Mouse (Mus musculus) adrenal gland, postnatal 36 days (tissue): Measurements from ENCODE around the gene Lamc2. TPM values are rescaled to one million over a fixed set of nuclear protein-coding genes. Genes with fewer than 3 reads are reported as not detected.
A peak's percentile ranks its signal among the peaks of the same experiment; 100 is the strongest.

ENCODE experiments used
- DNase-seq, 2 experiments: peaks; one replicate each; pipeline ENCODE4 v3.0.0; 2021; ENCODE audit warnings: mixed read lengths in 1 of 2
- total RNA-seq, 2 experiments: library from RNA; stranded (reverse); gene quantifications; 2 replicates each; pipeline ENCODE4 v1.2.3; 2021

Gene Lamc2
- total RNA-seq, 2 experiments from 2014 or later = 1.0 to 2.8 TPM

GRCm38 (mm10) chr1:153180160-153180559 is 6.1 kb downstream of the Lamc2 start:
- DNase-seq = no peak

GRCm38 (mm10) chr1:153174801-153175200 is 11.4 kb downstream of the Lamc2 start:
- DNase-seq = peak; percentile 91 to 93

GRCm38 (mm10) chr1:153173276-153173675 is 13.0 kb downstream of the Lamc2 start:
- peak; percentile 89 for DNase-seq

DNA sequence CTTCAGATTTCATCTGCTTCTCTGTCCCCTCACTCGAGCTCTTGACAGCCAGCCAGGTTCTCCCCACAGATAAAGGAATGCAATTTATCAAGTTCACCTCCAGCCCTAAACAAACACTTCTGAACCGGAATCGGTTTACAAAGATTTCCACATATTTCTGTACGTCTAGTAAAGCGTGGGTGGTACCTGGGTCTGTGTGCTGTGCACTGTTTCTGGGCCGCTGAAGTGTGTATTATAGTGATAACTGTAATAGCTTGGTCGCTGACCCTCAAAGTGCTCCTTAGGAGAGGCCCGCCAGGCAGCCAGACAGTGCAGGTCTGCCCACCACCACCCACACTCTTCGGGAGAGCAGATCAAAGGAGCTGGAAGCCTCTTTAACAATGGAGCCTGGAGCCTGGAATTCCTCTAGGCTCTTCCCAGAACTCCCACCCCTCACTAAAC is 13.9 kb downstream of the Lamc2 start:
- peak in 1 of 2 experiments; percentile 40 for DNase-seq

DNA sequence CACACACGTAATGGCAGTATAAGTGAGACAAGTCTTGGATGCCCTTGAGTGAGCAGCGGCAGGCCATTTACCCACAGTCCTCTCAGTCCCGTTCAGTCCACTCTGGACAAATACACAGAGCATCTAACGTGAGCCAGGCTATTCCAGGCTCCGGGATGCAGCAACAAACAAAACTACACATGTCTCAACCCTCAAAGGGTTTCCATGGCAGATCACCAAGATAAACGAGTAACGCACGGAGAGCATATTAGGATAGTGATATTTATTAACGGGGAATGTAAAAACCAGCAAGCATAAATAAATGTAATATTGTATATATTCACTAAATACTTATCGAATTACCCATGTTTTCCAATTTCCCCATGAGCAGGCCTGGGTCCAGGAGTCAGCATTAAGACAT is 15.2 kb downstream of the Lamc2 start:
- no peak for DNase-seq

- DNase-seq = no peak
These were observed 18.0 kb downstream of the Lamc2 start for GRCm38 (mm10) chr1:153168293-153168692.

DNA sequence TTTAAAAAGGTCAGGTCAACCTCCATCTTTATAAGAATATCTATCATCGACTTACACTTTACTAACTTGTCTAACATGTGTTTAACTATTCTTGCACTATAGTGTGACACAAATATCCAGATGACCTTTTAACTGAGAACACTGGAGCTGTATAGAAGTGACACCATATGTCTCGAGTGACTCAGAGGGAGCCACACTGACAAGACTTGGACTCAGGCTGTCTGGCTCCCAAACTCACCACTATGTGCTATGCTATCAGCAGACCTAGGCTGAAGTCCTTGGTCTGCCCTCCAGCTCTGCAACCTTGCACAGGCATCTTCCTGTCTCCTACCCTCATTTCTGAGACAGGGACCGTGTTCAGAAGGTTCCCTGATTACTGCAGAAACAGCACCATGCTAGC is 22.4 kb downstream of the Lamc2 start:
- DNase-seq = no peak

- DNase-seq = no peak
These were observed 27.1 kb downstream of the Lamc2 start for GRCm38 (mm10) chr1:153159137-153159536.

GRCm38 (mm10) chr1:153157021-153157623 is 29.1 kb downstream of the Lamc2 start:
- no peak for DNase-seq

DNA sequence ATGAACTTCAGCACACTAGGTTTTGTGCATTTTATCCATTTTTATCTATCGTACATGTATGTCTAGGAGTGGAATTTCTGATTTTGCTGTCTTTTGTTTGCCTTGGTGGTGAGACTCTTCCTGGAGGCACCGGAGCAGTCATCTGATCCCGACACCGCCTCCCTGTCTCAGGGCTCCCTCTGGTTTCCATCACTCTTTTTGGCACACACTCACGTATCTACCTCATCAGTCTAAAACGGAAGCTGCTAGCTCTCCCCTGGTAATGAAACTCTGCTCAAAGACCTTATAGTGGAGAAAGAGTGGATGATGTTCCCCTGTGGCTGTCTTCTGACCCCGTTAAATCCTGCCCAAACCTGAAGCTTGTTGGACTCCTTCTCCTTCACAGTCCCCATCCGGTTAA is 30.9 kb downstream of the Lamc2 start:
- DNase-seq = no peak

GRCm38 (mm10) chr1:153153619-153154137 is 32.6 kb downstream of the Lamc2 start:
- peak; percentile 22 to 46 for DNase-seq

- peak in 1 of 2 experiments; percentile 30 for DNase-seq
These were observed 33.7 kb downstream of the Lamc2 start for GRCm38 (mm10) chr1:153152594-153152993.

DNA sequence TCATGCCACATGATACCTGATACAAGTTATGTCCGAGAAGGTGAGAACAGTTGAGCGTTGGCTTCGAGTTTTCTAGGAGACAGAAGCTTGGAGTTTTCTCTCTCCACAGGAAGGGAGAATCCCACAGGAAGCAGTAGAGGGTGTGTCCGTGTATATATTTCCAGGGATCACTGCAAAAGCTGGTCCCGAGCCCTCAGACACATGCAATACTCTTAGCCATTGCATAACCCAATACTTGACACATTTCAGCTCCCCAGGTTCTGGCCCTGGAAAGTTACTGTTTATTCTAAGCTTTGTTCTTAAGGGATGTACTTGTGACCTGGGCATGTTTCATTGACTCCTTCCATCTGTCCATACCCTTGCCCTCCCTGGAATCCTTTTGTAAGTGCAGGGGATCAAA is 40.5 kb downstream of the Lamc2 start:
- no peak for DNase-seq

DNA sequence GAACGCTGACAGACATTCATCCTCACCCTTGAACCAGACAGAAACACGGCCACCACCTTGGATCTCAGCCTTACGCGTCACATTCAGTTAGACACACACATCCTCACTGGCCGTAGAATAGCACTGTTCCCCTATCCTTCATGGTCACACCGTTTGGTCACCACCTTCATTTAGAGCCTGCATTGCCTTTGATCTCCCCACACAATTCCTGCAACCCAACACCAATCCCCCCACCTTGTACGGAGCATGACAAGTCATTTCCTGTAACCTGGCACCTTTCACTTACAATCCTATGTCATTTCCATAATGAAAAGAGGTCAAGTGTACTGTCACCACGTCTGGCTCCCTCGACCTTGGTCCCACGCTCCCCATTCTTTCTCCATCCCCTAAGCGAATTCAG is 42.2 kb downstream of the Lamc2 start:
- DNase-seq = no peak

DNA sequence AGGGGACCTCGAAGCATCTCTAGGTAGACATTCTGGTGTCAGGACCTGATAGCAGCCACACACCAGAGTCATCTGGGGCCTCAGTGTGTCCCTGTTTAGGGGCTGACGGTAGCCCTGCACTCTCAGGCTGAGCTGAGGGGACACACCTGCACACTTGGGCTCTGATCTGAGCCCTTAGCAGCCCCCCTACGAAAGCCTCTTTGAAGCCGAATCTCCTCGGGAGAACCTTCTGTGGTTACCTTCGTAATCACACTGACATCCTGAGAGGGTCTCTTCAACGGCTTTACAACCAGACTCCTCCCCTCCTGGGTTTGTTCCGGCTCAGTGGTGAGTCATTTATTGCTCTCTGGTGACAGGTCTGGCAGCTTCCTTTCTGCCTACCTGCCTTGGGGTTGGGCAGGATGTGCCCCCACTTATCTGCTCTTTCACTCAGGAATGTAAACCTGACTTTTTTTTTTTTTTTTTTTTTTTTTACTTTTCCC is 45.5 kb downstream of the Lamc2 start:
- no peak for DNase-seq

- DNase-seq = no peak
These were observed 46.0 kb downstream of the Lamc2 start for GRCm38 (mm10) chr1:153140265-153140664.

DNA sequence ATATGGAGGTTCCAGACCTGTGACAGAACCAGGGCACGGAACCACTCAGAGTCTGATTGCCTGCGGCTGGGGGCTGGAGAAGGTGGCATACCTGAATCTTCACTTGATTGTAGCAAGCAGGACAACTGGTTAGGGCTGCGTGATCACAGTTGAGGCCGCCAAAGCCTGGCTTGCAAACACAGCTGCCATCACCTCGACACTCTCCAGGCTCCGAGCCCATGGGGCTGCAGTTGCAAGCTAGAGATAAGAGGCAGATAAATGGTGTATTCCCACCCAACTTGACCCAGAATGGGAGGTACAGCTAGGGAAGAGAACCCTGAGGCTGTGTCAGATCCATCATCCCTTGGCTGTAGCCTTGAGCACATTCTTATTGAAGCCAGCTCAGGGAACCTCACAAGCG is 46.6 kb downstream of the Lamc2 start:
- no peak for DNase-seq

GRCm38 (mm10) chr1:153138486-153138885 is 47.8 kb downstream of the Lamc2 start:
- DNase-seq = no peak

- peak in 1 of 2 experiments; percentile 22 for DNase-seq
These were observed 49.6 kb downstream of the Lamc2 start for GRCm38 (mm10) chr1:153136647-153137046.

GRCm38 (mm10) chr1:153133865-153134781 is 52.1 kb downstream of the Lamc2 start:
- peak; percentile 28 to 52 for DNase-seq

DNA sequence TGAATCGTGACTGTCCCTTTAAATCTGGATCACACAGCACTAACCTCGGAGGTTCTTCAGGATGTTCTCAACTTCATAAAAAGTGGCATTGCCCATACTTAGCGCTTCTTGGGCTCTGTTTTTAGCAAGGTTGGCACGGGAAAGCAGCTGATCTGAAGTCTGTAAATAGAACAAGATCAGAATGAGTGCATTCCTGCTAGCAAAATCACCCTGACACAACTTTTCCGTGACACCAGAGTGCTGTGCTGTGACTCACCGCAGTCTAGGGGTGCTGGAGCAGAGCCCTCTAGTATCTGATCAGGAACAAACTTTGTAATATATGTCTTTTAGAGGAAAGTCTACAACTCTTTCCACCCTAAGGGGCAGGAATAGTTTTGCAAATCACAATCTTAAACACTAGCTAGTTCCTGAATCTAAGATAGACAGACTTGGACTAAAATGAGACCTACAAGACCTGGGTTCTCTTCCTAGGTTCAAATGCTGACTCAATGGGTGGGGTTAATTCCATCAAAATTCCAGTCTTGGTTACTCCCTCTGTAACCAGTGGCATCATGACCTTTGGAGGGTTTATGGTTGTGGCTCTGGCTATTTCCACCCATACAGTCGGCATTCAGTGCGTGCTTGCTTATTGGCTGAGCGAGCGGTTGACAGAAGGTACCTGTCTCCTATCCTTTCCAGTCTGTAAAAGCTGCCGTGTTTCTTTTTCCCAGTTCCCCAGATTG is 56.1 kb downstream of the Lamc2 start:
- peak; percentile 78 to 80 for DNase-seq

- DNase-seq = no peak
These were observed 57.5 kb downstream of the Lamc2 start for GRCm38 (mm10) chr1:153128780-153129179.
